In the genomic region with DNA sequence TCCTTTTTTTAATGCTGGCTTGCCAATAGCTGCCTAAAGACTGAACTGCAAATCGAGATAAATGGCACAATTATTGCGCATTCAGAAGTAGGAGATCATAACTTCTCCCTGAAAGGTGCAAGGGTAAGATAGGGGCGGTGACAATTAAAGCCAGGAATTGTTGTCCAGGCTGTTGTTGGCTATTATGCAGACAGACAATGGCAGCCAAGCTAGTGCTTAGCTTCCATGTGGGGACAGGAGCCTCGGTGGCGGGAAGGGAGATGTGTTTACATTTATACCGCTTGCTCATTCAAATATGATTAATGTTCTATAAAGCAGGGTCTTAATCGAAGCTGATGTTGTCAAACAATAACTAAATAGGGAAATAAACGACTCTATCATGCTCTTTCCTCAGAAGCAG, we compare ENCODE assay signal across 23 mouse cellular contexts. TPM values are rescaled to one million over a fixed set of nuclear protein-coding genes. Genes with fewer than 3 reads are reported as not detected.
"Had no signal": no experiment of that assay in that cellular context is flagged by ENCODE, and none has a peak within 500 bp of the region (broad histone marks: within the 10 kb centered on the region; RNA-seq: fewer than 3 reads in every experiment).

No protein-coding gene starts in this region.

- H3K4me3 ChIP-seq: limb, embryonic 10.5 days; limb, embryonic 13.5 days; liver, embryonic 12.5 days; liver, embryonic 15.5 days; lung, embryonic 15.5 days; megakaryocyte, embryonic 14.5 days; midbrain, embryonic 10.5 days; neural tube, embryonic 12.5 days had no signal

- H3K27ac ChIP-seq: limb, embryonic 10.5 days; limb, embryonic 13.5 days; liver, embryonic 12.5 days; liver, embryonic 15.5 days; lung, embryonic 15.5 days; midbrain, embryonic 10.5 days; neural tube, embryonic 12.5 days had no signal

- DNase-seq: kidney, adult 18-20 months; kidney, adult 9 months; kidney, postnatal 14 days; kidney, postnatal 4 days; liver; lung, adult 18-20 months; lung, postnatal 10 days; lung, postnatal 36 days; right cerebral cortex, postnatal 25 days; spleen, adult 18-20 months; thymus, adult 18-20 months; thymus, postnatal 4 days had no signal

- H3K4me1 ChIP-seq: limb, embryonic 10.5 days; limb, embryonic 13.5 days; liver, embryonic 12.5 days; liver, embryonic 15.5 days; lung, embryonic 15.5 days; megakaryocyte, embryonic 14.5 days had no signal

- H3K9me3 ChIP-seq: limb, embryonic 10.5 days; limb, embryonic 13.5 days; liver, embryonic 12.5 days; liver, embryonic 15.5 days; lung, embryonic 15.5 days; megakaryocyte, embryonic 14.5 days; midbrain, embryonic 10.5 days; neural tube, embryonic 12.5 days had no signal

- H3K4me2 ChIP-seq: limb, embryonic 13.5 days; liver, embryonic 12.5 days; liver, embryonic 15.5 days; lung, embryonic 15.5 days; neural tube, embryonic 12.5 days had no signal

- ATAC-seq: intestine, embryonic 16.5 days; liver, embryonic 12.5 days; midbrain, embryonic 16.5 days had no signal

- H3K9ac ChIP-seq: limb, embryonic 13.5 days; liver, embryonic 12.5 days; liver, embryonic 15.5 days; lung, embryonic 15.5 days; neural tube, embryonic 12.5 days had no signal

- H3K36me3 ChIP-seq: limb, embryonic 10.5 days; limb, embryonic 13.5 days; liver, embryonic 12.5 days; liver, embryonic 15.5 days; lung, embryonic 15.5 days; midbrain, embryonic 10.5 days; neural tube, embryonic 12.5 days had no signal

RNA-seq across cellular contexts. Expression of gene Prrxl1, which starts 7.1 kb away (rescaled TPM):
- polyA plus RNA-seq: limb, embryonic 10.5 days; liver, embryonic 12.5 days; testis, adult 2 months had no signal
